Mouse (Mus musculus) 3T3-L1 (cell line): Measurements from ENCODE around the gene Man1a2.

Experiments used
- DNase-seq: peaks from one replicate; pipeline ENCODE4 v3.0.0-alpha.2; 2015; ENCODE audit warnings: low read depth, low spot score

The Man1a2 gene

DNA sequence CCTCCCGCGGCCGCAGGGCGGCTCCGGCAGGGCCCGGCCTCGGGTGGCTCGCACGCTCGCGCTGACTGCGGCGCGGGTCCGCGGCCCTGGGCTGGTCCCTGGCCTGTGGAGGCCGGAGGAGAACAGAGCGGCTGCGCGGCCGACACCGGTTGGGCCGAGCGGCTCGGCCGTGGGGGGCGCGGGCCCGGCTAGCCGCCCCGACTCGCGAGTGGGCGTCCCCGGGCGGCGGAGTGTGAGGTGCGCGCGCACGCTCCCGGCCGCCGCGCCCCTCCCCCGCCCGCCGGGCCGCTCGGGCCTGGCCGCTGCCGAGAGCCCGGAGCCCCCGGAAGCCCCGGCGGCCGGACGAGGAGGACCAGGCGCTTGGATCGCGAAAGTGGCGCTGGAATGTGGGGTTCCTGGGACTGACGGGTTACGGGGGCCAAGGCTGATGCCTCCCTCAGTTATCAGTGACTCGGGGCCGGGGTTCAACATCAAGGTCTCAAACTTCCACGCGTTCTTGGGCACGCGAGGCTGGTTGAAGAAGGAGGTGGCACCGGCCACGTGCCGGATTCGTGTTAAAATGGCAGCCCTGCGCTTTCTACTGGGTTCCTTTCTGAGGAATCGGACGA, 564 bp upstream of the Man1a2 start:
- peak; percentile 66 for DNase-seq

DNA sequence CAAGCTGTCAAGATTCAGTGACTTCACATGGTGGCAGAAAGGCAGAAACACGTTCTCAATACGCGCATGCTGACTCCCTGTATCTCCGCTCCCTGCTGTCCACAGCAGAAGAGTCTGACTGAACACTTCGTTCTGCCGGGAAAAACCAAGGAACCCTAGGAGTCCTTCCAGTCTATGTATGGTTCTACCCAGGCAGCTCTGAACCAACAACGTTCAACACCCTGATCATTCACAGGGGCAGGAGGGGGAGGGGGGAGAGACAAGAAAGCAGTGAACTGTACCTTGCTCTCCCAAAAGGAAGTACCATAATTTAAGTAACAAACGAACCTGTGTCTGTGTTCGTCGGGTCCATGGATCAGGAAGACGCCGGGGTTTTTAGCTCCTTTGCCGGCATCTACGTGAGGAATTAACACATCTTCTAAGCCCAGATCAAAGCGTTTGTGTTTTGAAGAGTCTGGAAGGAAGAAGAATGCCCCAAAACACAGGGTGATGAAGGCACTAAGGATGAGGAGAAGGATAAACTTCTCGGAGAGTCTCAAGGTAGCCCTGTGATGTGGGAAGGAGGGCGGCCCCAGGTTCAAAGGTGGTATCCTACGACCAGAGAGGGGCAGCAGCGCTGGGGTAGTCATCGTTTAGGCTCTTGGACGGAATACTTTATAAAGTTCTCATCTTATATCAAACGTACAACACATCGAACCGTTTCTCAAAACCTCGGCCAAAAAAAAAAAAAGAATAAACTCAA, 898 bp downstream of the Man1a2 start:
- peak; percentile 63 for DNase-seq

DNA sequence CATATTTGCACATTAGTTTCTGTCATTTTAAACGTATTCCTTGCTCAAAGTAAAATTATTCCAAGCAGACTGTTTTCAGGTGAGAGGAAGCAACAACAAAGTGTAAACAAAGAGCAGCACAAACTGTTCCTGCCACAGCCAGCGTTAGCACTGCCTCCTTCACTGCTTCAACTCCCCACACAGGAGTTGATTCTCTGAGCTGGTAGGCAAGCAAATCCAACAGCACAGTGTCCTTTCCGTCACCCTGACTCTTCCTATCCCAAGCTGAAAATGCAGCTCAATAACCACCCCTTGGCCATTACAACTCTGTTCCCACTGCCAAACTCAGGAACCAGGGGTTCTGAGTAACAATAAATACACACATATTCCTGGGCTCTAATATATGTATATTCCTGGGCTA, 2.5 kb downstream of the Man1a2 start:
- peak; percentile 41 for DNase-seq

DNA sequence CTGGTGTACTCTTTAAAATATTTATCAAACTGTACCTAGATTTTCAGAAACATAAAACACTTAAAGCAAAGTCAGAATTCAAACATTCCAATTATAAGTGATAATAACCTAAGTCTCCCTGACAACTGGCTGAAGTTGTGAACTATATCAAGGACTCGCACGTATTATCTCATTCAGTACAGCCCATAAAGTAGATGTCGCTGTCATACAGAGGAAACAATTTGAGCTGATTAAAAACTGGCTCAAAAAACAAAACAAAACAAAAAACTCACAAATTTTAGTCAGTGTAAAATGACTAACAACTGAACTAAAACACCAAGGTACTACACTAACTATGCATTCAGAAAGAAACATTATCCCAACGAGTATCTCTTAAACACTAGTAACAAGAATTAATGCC, 3.0 kb downstream of the Man1a2 start:
- DNase-seq: no peak

DNA sequence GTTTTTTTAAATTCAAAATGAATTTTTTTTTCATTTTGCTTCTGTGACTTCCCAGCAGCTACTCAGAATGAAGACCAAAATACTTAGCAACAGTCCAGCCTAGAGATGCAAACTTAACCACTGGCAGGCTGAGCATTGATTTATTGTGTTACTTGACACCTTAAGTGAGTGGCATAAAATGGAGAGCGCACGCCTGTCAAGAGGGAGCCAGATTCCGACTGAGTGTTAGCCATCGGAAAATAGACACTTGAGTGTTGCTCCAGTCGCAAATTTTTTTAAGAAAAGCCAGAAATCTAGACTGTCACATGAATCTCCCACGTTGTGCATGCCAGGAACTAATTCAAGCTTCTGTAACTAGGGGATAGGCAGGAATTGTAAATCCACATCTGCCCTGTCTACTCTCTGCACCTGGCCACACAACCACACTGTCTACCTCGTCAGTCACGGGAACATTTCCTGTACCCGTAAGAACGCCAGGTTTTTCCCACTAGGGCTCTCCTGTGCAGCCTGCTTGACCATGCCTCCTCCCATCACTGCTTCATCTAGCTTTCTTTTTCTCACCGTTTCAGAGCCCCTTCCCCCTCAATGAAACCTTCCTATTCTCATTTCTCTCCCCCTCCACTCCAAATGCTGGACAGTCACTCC, 3.7 kb downstream of the Man1a2 start:
- peak; percentile 56 for DNase-seq

DNA sequence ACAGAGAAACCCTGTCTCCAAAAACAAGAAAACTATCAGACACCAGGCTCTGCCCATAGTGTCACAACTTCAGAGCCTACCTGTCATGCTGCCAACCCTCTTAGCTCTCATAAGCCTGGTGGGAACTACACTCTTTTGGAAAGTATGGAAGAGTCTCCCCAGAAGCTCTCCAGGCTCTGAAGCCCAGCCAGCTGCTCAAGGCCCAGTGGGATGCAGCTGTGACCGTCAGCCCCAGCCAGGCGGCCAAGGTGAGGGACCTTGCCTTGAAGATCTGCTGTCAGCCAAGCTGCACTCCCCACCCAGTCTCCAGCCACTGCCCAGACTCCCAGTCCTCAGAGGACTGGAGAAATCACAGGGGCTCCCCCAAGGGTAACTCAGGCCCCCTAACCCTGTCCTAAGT, 5.1 kb downstream of the Man1a2 start:
- peak; percentile 20 for DNase-seq

DNA sequence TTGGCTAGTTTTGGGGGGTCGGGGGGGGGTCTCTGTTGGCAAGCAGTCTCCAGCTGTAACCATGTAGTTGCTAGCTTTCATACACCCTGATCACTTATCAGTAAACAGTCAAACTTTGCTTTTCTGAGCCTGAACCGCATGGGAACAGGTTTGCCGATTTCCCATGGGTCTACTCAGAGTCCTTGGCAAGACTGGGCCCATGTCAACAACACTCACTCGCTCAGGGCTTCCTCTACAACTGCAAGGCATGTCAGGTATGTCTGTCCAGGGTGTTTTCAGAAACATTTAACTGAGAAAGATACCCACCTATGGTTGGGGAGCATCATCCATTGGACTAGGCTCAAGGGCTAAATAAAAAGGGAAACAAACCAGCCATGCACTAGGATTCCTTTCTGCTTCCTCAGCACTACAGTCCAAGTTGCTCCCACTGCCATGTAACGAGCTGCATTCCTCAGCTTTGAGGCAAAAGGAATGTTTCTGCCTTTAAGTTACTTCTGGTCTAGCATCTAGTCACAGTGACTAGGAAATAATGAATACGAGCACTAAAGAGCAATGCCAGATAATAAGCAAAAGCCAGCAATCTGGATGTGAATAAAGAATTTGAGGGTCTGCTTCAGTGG, 6.2 kb downstream of the Man1a2 start:
- peak; percentile 63 for DNase-seq

DNA sequence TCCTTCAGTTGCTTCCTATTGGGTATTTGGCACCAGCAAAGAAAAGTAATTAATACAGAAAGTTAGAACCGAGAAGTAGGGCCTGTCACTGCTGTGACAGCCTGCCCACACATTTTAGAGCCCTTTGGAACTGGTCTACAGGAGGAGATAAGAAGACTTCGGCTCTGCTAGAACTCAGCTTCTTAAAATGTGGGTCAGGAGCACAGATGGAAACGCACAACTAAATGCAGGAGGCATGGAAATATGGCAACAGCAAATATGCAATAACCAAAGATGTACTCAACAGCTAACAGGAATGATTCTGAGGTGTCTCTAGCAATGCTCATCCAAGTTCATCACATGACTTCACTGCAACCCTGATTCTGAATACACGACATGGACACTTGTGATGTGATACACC, 10.2 kb downstream of the Man1a2 start:
- DNase-seq: no peak

DNA sequence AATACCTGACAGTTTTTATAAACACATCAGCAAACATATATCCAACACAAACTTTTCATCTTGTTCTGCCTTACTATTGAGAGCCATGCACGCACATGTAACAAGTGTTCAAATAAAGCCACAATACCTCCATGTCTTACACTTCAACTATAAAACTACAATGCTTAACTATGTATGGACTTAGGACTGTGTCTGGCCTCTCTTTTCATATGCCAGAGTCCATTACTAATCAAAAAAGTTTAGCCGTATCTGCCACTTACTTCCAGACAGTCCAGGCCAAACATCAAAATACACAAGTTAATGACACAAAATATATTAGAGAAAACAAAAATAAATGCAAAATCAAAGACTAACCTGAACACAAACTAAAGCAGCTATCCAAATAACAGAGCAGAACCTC, 14.9 kb downstream of the Man1a2 start:
- no peak for DNase-seq

DNA sequence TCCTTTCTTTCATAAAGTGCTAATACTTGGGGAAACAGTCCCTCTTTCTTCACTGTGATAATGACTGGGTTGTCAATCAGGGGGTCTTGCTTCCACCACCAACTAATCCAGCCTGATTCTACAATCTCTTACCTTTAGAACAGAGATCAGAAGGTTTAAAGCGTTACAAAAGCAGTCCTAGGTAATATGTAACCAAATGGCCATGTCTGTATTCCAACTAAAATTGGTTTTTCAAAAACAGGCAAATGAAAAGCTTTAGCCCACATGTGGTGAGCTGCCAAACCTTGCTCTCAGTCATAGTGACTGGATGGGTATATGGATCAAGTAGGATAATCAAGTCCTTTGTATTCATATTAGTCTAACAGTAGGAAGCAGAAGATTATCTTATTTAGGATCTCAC, 32.0 kb downstream of the Man1a2 start:
- DNase-seq: no peak

DNA sequence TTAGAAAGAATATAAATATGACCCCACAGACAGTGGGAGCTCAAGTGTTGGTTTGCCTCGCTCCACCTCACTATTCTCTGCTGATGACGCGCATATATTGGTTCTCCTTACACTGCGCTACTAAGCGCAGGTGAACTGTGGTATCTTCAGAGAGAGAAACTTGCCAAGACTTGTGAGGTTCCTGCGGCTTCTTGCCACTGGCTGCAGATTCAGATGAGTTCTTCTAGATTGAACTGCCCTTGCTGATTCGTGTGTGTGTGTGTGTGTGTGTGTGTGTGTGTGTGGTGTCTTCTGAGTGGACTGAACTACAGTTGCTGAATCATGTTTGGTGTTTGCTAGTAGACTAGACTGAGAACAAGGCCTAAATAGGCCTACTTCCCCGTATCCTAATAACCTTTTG, 43.7 kb downstream of the Man1a2 start:
- DNase-seq: no peak

DNA sequence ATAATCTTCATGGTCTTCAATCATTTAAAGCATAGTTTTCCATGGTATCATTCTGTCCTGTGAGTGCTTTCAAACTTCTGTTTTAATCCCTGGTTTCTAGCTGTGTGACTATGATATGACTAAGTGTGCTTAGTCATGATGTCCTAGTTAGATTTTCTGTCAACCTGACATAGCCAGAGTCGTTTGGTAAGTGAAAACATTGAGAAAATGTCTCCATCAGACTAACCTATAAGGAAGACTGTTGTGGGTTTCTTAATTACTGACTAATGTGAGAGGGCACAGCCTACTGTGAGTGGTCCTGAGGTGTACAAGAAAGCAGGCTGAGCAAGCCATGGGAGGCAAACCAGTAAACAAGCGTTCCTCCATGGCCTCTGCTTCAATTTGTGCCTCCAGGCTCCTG, 49.0 kb downstream of the Man1a2 start:
- peak; percentile 60 for DNase-seq

DNA sequence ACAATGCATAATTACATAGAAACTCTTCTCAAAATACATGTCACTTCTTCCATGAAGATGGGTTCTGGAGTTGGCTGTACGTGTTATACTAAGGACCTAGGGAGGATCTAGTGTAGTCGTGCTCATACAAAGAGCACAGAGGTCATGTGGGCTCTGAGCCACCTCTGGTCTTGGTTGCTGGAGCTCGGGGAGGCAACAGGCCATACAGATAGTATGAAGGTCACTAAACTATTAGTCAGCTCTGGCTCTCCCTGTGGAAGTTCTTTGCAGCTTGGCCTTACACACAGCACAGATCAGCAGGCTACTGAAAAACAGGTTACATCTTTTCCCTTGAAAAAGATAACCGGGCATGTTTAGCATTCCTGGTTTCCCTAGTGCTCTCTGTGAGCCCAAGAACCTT, 50.5 kb downstream of the Man1a2 start:
- DNase-seq: no peak

DNA sequence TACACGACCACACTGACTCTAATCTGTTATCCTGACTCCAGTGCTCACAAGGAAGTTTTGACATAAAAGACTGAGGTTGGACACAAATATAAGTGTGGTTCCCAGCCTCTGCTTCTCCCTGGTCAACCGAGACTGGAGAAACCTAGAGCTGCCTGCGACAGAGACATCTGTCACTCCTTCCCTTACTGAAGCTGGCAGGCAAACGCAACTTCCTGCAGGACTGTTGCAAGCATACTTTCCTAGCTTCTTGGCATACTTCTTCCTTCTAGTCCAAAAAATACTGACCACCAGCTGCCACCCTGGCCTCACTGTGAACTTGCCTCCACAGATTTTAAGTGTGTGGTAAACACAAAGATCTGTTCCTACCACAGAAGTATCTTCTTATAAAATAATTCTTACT, 66.8 kb downstream of the Man1a2 start:
- no peak for DNase-seq

DNA sequence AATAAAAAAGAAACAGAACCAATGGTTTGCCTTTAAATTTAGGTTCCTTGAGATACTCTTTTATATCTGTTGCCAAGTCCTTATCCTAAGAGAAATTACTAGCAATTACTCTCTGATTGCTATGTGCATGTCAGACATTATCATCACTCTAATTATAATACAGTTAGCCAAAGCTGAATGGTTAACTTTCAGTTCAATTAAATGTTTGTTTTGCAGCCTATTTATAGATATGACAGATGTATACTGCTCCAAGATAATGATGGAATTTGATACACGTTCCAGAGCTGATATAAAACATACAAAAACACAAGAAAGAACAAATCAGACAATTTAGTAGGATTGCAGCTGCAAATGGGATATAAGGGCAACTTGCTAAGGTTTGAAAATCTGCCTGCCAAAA, 74.4 kb downstream of the Man1a2 start:
- DNase-seq: no peak

DNA sequence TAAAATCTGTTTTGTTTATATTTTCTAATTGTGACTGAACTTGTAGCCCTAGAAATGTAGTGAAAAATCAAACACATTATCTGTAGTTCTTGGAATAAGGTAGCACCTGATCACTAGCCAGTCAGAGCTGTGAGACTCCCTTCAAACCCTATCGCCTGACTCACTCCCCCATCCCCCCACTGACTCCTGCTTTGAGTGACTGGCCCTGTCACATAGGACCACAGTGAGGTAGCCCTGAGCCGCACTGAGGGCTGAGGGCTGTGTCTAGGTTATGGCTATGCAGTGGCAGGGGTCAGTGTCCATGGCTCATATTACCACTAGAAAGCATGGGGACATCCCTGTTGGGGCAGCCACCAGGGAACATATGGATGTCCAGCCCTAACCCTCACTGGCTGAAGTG, 80.8 kb downstream of the Man1a2 start:
- no peak for DNase-seq

DNA sequence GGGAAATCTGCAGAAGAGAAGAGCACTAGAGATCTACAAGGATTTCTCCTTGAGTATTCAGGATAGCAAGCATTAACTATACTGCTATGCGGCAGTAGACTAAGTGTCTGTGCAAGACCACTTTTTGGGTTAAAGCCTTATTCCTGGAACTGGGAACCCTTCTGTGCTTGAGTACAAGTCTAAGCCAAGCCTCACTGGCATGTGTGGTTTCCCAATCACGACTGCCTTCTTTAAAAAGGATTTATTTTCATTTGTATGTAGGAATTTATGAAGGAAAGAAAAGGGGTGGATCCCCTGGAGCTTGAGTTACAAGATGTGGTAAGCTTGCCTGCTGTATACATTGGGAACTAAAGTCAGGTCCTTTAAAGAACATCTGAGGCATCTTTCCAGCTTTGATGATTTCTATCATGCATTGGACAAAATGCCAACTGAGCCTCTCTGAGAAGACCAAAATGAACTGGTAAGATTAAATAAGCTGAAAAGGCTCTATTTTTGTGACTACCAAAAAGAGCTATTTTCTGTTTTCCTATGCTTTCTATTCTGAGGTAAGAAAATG, 86.0 kb downstream of the Man1a2 start:
- no peak for DNase-seq

DNA sequence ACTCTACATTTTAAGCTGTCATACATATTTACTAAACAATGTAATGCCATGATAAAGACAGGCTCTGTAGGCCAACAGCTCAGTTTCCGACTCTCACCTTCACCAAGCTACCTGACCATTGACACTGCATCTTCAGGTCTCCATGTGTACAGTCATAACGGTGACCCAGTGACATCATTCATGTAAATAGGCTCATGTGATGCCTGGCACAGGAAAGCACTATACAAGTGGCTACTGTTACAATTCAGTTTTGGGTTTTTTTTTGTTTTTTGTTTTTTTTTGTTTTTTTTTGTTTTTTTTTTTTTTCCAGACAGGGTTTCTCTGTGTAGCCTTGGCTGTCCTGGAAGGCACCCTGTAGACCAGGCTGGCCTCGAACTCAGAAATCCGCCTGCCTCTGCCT, 94.2 kb downstream of the Man1a2 start:
- no peak for DNase-seq

DNA sequence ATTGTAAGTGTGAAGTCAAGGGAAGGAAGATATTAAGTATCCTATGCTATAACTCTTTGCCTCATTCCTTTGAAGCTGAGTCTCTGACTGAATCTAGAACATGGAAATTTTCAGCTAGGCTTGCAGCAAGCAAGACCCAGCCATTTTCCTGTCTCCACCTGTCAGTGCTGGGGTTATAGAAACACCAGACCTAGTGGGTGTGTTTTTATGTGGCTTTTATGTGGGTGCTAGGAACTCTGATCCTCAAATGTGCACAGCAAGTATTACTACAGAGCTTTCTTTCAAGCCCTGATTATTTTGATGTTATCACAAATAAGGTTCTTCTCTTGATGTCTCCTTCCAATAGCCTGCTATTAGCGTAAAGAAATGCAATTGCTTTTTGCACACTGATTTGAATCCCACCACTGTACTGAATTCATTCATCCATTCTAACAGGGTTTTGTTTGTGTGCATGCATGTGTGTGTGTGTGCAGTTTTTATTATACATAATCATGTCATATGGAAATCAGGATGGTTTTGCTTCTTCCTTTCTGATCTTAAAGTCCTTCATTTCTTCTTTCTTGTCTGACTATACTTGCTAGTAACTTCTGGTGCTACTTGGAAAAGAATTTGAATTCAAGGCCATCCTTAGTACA, 102.5 kb downstream of the Man1a2 start:
- DNase-seq: no peak

DNA sequence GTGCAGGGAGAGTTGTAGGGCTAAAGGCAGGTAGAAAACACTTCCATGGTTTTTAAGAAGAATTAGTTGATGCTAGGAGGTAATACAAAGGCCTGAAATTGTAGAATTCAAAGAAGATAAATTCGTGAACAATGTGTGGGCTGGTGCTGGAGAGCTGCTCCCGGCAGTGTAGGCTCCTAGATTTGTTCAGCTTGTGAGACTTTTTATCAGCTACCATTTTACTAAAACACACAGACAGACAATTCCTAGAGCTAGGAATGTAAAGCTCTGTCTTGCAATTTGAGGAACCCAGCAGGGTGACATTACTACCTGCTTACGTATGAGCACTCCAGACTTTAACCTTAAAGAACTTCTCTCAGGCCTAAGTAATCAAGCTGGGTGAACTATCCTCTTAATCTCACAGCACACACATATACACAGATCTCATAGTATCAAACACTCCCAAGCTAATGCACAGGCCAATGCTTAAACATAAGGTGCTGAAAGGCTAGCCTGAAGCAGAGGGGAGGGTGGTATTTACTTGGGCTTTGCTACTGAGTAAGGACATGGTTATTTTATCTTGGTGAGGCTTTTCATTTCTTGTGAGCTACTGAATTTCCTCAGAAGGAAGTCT, 112.6 kb downstream of the Man1a2 start:
- DNase-seq: no peak
